Mouse (Mus musculus) heart, adult 18-20 months (tissue): ENCODE measurements around the gene Qsox2. TPM values are rescaled to one million over a fixed set of nuclear protein-coding genes. Genes with fewer than 3 reads are reported as not detected.
A peak's percentile ranks its signal among the peaks of the same experiment; 100 is the strongest.

Source experiments
- DNase-seq, 2 experiments: peaks; one replicate each; pipeline ENCODE4 v3.0.0; 2021 to 2022; ENCODE audit warnings: mixed read lengths in 1 of 2
- total RNA-seq, 2 experiments: library from RNA; stranded (reverse); gene quantifications; 2 replicates each; pipeline ENCODE4 v1.2.3; 2021

Gene Qsox2
- total RNA-seq, 2 experiments from 2014 or later: 13.8 TPM

GRCm38 (mm10) chr2:26225242-26225641 is 12.1 kb downstream of the Qsox2 start:
- DNase-seq: no peak

- DNase-seq: no peak
Measured at GRCm38 (mm10) chr2:26223961-26224360, 13.4 kb downstream of the Qsox2 start.

DNA sequence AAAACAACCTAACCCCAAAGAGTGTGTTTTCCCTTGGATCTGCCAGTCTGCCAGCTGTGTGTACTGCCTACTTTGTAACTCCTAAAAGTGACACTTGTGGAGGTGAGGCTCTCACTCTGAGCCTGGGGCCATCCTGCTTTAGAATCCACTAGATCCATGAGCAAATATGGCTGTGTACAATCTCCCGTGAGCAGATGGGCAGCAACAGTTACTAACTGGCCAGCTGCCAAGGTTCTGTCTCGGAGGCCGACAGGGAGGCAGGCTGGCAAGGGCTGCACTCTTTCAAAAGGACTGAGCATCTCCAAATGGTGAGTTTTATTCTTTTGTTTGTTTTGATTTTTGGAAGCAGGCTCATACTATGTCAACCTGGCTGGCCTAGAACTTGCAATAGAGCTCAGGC is 22.8 kb downstream of the Qsox2 start:
- no peak for DNase-seq

GRCm38 (mm10) chr2:26209566-26209965 is 27.8 kb downstream of the Qsox2 start:
- no peak for DNase-seq

- peak; percentile 78 to 89 for DNase-seq
Measured at GRCm38 (mm10) chr2:26208126-26208789, 29.1 kb downstream of the Qsox2 start, which contains the start of gene Lhx3. Lhx3 (minus strand) TSS chr2:26208289.

GRCm38 (mm10) chr2:26207559-26207958 is 29.8 kb downstream of the Qsox2 start:
- no peak for DNase-seq

GRCm38 (mm10) chr2:26205761-26206160 is 31.6 kb downstream of the Qsox2 start:
- no peak for DNase-seq

DNA sequence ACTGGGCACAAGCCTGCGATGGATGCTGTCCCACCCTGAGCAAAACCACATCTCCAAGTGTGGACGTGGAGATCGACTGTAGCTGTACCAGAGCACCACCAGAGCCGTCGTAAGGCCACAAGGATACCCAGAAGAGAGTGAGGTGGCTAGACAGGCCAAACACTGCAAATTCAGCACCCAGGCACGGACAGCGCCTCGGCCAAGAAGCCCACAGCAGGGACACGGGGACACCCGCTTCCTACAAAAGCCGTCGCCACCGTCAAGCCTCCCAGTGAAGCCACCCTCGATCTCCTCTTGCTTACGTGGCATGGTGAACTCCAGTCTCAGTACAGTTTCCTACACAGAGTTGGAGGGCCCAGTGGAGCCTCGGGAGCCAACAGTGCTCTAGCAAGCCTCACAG is 32.2 kb downstream of the Qsox2 start:
- peak in 1 of 2 experiments; percentile 32 for DNase-seq

DNA sequence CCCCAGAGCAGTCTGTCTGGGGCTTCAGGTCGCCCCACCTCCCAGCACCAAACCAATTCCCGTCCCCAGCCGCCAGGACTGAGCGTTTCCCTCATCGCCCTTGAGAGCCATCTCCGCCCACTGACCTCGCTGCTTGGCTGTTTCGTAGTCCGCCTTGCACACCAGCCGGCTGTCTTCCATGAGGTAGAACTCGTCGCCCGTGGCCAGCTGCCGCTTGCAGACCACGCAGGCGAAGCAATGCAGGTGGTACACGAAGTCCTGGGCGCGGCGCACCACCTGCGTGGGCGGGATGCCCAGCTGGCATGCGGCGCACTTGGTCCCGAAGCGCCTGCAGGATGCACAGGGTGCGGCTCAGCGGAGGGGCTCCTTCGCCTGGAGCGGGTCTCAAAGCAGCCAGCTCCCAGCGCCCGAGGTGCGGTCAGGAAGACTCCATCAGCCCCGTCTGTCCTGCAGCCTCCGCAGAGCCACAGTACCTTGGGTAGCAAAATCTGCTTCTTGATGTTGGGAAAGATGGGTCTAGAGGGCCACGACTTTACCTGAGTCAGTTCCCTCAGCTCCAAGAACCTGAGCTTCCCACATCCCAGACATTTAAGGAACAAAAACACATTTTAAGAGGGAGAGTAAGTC is 34.4 kb downstream of the Qsox2 start:
- no peak for DNase-seq

- no peak for DNase-seq
Measured at GRCm38 (mm10) chr2:26201926-26202848, 35.1 kb downstream of the Qsox2 start.

DNA sequence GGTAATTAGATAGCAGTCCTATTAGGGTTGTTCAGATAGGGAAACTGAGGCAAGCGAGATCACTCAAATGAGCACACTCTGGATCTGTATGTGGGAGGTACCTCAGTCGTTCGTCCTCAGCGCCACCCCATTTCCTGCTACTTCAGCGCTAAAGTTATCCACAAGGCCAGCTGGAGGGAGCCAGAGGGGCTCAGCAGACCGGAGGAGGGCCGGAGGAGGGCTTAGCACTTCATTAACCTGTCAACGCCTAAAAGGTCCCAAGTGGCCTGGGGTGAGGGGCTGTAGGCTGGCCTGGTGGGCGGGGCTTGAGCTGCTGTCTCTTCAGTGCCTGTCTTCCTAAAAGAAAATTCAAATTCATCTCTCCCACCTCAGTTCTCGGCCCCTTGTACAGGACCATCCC is 38.8 kb downstream of the Qsox2 start:
- DNase-seq: no peak

- no peak for DNase-seq
Measured at GRCm38 (mm10) chr2:26194552-26195339, 42.6 kb downstream of the Qsox2 start.

DNA sequence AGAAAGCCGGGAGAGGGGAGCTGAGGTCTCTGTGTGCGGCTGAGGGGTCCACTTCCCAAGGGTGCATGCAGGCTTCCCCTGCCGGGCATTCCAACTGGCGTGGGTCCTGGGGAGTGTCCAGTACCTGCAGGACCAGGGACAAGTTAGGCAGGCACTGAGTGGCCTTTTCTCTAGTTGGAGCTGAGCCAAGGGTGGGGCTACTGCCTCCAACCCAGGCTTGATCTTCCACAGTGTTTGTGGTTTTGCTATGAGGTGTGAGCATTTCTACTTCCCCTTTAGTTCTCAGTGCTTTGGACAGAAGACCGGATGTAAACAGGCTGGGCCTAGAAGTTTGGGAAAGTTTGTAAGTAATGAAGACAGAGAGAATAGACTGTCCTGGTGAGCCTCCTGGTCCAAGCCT is 48.8 kb downstream of the Qsox2 start:
- peak; percentile 33 to 45 for DNase-seq

DNA sequence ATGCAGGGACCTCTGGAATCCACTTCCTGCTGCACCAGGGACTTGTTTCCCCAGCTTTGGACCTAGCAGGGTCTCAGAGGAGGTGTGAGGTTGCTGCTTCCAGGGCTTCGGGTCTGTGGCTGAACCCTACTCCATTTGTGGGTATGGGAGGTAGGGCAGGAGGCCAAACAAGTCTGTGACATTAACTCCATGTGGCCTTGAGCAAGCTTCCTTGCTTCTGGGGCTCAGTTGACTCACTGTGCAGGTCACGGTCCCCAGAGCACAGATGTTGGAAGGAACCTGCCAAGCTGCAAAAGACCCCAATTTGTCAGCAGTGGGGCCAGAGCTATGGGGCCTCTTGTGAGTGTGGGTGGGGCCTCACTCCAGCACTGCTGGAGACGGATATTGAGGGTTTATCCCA is 53.0 kb downstream of the Qsox2 start:
- no peak for DNase-seq

- DNase-seq: peak; percentile 12 to 73
Measured at GRCm38 (mm10) chr2:26182646-26183045, 54.7 kb downstream of the Qsox2 start.

DNA sequence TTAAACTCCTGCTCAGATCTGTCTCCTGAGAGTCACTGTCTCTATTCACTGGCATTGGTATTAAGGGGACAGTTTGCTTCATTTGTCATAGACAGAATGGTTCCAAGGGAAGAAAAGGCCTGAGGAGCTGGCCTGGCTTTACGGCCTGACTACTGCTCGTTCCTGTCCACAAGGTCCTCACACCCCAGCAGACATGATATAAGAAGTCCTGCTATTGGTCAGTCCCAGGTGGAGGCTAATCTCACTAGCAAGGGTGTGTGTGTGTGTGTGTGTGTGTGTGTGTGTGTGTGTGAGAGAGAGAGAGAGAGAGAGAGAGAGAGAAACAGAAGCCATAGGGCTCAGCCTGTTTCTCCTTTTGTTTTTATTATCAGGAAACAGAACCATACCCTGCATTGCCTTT is 60.1 kb downstream of the Qsox2 start:
- no peak for DNase-seq

DNA sequence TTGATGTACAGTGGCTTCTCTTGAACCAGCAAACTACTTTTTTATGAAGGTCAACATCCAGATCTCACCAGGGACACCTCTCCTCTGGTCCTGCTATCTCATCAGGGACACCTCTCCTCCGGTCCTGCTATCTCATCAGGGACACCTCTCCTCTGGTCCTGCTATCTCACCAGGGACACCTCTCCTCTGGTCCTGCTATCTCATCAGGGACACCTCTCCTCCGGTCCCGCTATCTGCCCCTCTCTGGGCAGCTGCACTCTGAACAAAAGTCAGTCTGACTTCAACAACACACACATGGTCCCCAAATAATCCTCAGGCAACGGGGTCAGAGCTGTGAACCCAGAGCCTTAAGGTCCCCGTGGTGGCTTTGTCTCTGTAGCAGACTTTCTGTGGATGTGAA is 60.6 kb downstream of the Qsox2 start:
- no peak for DNase-seq

DNA sequence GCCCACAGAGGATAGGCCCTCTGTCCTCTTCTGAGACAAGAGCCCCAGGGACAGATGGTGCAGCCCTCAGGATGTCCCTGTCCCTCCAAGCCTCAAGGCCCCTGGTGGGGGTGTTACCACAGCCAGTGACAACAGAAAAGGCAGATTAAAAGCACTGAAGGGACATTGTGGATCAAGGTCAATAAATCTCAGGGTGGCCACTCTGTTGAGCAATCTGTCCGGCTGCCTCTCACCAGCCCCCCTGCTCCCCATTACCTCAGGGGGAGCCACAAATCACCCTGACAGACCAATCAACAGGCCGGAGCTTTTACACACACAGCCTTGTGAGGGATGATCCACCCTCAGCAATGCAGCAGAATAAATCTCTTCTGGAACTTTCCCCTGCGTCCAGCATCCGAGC is 62.1 kb downstream of the Qsox2 start:
- no peak for DNase-seq

DNA sequence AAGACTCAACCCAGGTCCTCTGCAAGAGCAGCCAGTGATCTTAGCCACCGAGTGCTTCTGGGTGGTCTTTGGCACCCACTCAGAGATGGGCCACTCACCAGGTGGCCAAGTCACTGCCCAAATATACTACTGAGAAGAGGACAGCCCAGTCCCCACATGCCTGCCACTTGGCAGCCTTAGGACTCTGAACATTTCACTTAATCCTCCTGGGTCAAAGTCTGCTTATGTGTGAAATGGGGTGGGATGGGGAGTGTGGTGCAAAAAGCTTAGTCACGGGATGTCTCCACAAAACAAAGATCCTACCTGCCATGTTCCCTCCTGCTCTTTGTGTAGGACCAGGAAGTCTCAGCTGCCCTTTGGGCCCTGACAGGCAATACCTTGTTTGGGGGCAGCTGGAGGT is 65.2 kb downstream of the Qsox2 start:
- no peak for DNase-seq

- no peak for DNase-seq
Measured at GRCm38 (mm10) chr2:26170376-26170775, 66.9 kb downstream of the Qsox2 start.

DNA sequence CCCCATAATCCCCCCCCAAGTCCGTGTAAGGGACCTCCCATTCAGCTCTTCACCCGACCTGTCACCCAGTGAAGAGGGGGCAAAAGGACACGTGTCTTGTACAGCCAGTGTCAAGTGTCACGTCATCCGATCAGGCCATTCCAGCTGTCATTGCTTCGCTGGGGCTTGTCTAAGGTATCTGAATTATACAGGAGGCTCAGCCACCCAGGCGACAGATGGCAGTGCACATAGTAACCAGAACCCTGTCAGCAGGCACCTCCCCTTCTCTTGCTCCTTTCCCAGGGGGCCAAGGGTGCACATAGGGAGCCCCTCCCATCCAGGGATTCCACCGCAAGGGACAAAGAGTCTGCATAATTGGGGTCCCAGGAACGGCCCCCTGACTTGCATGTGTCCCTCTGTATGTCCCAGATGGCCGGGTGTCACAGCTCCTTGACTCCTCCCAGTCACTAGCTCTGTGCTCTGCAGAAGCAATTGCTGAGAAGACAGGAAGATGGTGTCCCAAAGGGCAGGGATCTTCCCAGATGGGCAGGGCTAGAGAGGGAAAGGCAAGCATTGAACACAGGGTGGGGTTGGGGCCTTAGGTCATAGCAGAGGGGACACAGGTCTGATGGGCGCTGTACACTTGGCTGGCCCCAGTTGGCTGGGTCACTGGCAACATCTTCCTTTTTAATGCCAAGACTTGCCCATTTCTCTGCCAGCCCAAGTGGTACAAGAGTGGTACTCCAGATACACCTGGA is 68.3 kb downstream of the Qsox2 start:
- no peak for DNase-seq
